Mouse (Mus musculus) urinary bladder, postnatal 10 days (tissue): ENCODE results near the gene 1110004F10Rik.

Experiments
- DNase-seq: peaks from one replicate; pipeline ENCODE4 v3.0.0; 2022; ENCODE audit warnings: low spot score

Gene 1110004F10Rik

GRCm38 (mm10) chr7:116145030-116145429 is 105.8 kb downstream of the 1110004F10Rik start:
- no peak for DNase-seq

DNA sequence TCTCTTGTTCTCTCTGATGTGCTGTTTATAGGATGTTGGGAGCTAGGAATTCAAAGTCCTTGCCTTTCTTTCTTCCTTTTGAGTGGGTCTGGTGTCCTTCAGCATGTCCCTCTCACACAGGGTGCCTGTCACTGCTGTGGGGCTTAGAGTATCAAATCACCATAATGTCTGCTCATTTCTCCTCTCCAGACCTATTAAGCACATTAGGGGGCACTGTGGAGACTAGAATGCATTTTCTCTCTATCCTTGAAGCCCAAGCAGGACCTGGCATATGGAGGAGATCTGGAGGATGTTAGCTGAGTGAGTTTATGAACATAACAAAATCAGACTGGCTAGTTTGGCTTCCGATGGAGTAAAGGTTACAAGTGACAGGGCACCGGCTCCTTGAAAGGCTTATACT is 107.9 kb downstream of the 1110004F10Rik start:
- DNase-seq: no peak

DNA sequence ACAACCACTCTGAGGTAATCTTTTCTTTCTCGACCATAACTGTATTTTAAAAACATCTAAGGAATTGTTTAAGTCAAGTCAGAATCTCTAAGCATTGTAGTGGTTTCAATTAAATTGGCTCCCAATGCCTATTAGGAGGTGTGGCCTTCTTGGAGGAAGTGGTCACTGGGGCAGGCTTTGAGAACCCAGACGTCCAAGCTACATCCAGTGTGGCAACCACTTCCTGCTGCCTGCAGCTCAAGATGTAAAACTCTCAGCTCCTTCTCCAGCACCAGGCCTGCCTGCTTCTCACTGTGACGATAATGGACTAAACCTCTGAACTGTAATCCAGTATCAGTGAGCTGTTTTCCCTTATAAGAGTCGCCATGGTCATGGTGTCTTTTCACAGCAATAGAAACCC is 110.4 kb downstream of the 1110004F10Rik start:
- no peak for DNase-seq

DNA sequence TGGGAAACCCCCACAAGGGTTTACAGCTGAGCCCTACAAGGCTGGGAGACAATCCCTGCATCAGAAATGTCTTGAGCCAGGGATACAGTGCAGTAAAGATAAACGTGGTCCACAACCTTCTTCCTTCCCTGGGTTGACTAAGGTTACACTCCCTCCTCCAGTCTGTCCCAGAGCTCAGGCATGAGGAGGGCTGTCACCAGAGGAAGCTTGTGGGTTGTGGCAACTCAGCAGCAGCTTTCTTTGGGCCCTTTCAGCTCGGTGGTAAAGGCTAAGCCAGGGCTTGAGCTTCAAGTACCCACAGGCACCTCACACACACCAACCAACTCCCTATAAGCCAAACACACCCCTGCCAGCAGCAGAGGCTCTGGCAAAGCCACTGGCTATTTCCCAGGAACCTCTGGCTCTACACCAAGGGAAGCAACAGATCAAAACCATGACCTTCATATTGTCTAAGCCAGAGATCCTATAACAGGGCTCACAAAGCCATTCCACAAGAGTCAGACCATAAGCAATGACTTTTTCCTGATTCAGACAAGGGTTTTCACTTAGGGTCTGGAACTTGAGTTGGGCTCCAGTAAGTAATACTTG is 114.7 kb downstream of the 1110004F10Rik start:
- DNase-seq: no peak
